Mouse (Mus musculus): ENCODE measurements around the gene Gm28053. TPM values are rescaled to one million over a fixed set of nuclear protein-coding genes. Genes with fewer than 3 reads are reported as not detected.

The Gm28053 gene
- total RNA-seq, 2 experiments from 2014 or later = 23.4 TPM; not detected in 1

GRCm38 (mm10) chr6:48738961-48739779 lies 20.8 kb downstream of the Gm28053 start, which contains the start of gene Gimap1:
Gene Gimap1, plus strand, starts transcription at chr6:48739054.
- ATAC-seq (replicated peaks; ENCODE audit: low FRiP score, poor library complexity, severe bottlenecking) = no peak

- no peak for ATAC-seq (replicated peaks; ENCODE audit: low FRiP score, poor library complexity, severe bottlenecking)
Observed at GRCm38 (mm10) chr6:48739780-48740055, 21.3 kb downstream of the Gm28053 start.

- ATAC-seq (replicated peaks; ENCODE audit: low FRiP score, poor library complexity, severe bottlenecking) = no peak
Observed at GRCm38 (mm10) chr6:48740501-48741169, 22.2 kb downstream of the Gm28053 start.

GRCm38 (mm10) chr6:48741273-48741672 lies 22.9 kb downstream of the Gm28053 start:
- ATAC-seq (replicated peaks; ENCODE audit: low FRiP score, poor library complexity, severe bottlenecking) = no peak

- no peak for ATAC-seq (replicated peaks; ENCODE audit: low FRiP score, poor library complexity, severe bottlenecking)
Observed at GRCm38 (mm10) chr6:48741711-48742206, 23.4 kb downstream of the Gm28053 start.

- ATAC-seq (replicated peaks; ENCODE audit: low FRiP score, poor library complexity, severe bottlenecking) = no peak
Observed at GRCm38 (mm10) chr6:48742422-48743351, 24.3 kb downstream of the Gm28053 start.

GRCm38 (mm10) chr6:48745490-48745889 lies 27.1 kb downstream of the Gm28053 start:
- no peak for ATAC-seq (replicated peaks; ENCODE audit: low FRiP score, poor library complexity, severe bottlenecking)

- ATAC-seq (replicated peaks; ENCODE audit: low FRiP score, poor library complexity, severe bottlenecking) = no peak
Observed at GRCm38 (mm10) chr6:48745959-48746889, 27.8 kb downstream of the Gm28053 start, which contains the start of gene Gimap5. Gene Gimap5, plus strand, starts transcription at chr6:48746197.

GRCm38 (mm10) chr6:48747091-48747966 lies 28.9 kb downstream of the Gm28053 start:
- no peak for ATAC-seq (replicated peaks; ENCODE audit: low FRiP score, poor library complexity, severe bottlenecking)

- no peak for ATAC-seq (replicated peaks; ENCODE audit: low FRiP score, poor library complexity, severe bottlenecking)
Observed at GRCm38 (mm10) chr6:48763567-48764270, 45.3 kb downstream of the Gm28053 start.

- no peak for ATAC-seq (replicated peaks; ENCODE audit: low FRiP score, poor library complexity, severe bottlenecking)
Observed at GRCm38 (mm10) chr6:48764496-48764895, 46.1 kb downstream of the Gm28053 start.

- ATAC-seq (replicated peaks; ENCODE audit: low FRiP score, poor library complexity, severe bottlenecking) = no peak
Observed at GRCm38 (mm10) chr6:48768178-48768869, 49.9 kb downstream of the Gm28053 start.

- ATAC-seq (replicated peaks; ENCODE audit: low FRiP score, poor library complexity, severe bottlenecking) = no peak
Observed at GRCm38 (mm10) chr6:48768933-48769332, 50.5 kb downstream of the Gm28053 start.

GRCm38 (mm10) chr6:48770696-48771095 lies 52.3 kb downstream of the Gm28053 start, which contains the start of gene Gimap3:
Gene Gimap3, minus strand, starts transcription at chr6:48770851.
- ATAC-seq (replicated peaks; ENCODE audit: low FRiP score, poor library complexity, severe bottlenecking) = no peak

GRCm38 (mm10) chr6:48772030-48772429 lies 53.6 kb downstream of the Gm28053 start:
- ATAC-seq (replicated peaks; ENCODE audit: low FRiP score, poor library complexity, severe bottlenecking) = 0 out of 2 replicates have a peak, but pooled peaks have one; percentile 39

GRCm38 (mm10) chr6:48784406-48784805 lies 66.0 kb downstream of the Gm28053 start:
- ATAC-seq (replicated peaks; ENCODE audit: low FRiP score, poor library complexity, severe bottlenecking) = no peak

- no peak for ATAC-seq (replicated peaks; ENCODE audit: low FRiP score, poor library complexity, severe bottlenecking)
Observed at GRCm38 (mm10) chr6:48785189-48785588, 66.8 kb downstream of the Gm28053 start.

Measured in erythroid progenitor cell, adult 5-6 weeks (primary cell).